Mouse (Mus musculus): ENCODE measurements around the gene Snupn.
"Not testable (repeated sequence)": the region's sequence is repeated elsewhere in the genome, so short reads cannot be mapped to it uniquely, and the experiment has no call there.

The Snupn gene

GRCm38 (mm10) chr9:56929496-56929895 is 21.2 kb upstream of the Snupn start:
- no peak for DNase-seq (ENCODE audit: low read depth in 1 of 2, low spot score in 2 of 2)

- DNase-seq (ENCODE audit: low read depth in 1 of 2, low spot score in 2 of 2), result no peak
Observed at GRCm38 (mm10) chr9:56930556-56930955, 20.1 kb upstream of the Snupn start.

GRCm38 (mm10) chr9:56936861-56937222 is 13.8 kb upstream of the Snupn start:
- no peak for DNase-seq (ENCODE audit: low read depth in 1 of 2, low spot score in 2 of 2)

- peak; percentile 79 to 81 for DNase-seq (ENCODE audit: low read depth in 1 of 2, low spot score in 2 of 2)
Observed at GRCm38 (mm10) chr9:56937223-56938160, 13.2 kb upstream of the Snupn start, which contains the start of gene Imp3. Gene Imp3 (plus strand): TSS chr9:56937475.

GRCm38 (mm10) chr9:56938374-56938773 is 12.3 kb upstream of the Snupn start:
- no peak for DNase-seq (ENCODE audit: low read depth in 1 of 2, low spot score in 2 of 2)

GRCm38 (mm10) chr9:56947481-56947880 is 3.2 kb upstream of the Snupn start:
- DNase-seq (ENCODE audit: low read depth in 1 of 2, low spot score in 2 of 2), result peak in 1 of 2 experiments; percentile 21

- not testable (repeated sequence) for DNase-seq (ENCODE audit: low read depth in 1 of 2, low spot score in 2 of 2)
Observed at GRCm38 (mm10) chr9:56948699-56949098, 2.0 kb upstream of the Snupn start.

- no peak for DNase-seq (ENCODE audit: low read depth in 1 of 2, low spot score in 2 of 2)
Observed at GRCm38 (mm10) chr9:56949767-56950166, 911 bp upstream of the Snupn start.

- DNase-seq (ENCODE audit: low read depth in 1 of 2, low spot score in 2 of 2), result no peak
Observed at GRCm38 (mm10) chr9:56953562-56953961, 2.9 kb downstream of the Snupn start.

- DNase-seq (ENCODE audit: low read depth in 1 of 2, low spot score in 2 of 2), result no peak
Observed at GRCm38 (mm10) chr9:56956966-56957675, 6.4 kb downstream of the Snupn start.

GRCm38 (mm10) chr9:56958689-56959088 is 8.0 kb downstream of the Snupn start:
- DNase-seq (ENCODE audit: low read depth in 1 of 2, low spot score in 2 of 2), result no peak

- no peak for DNase-seq (ENCODE audit: low read depth in 1 of 2, low spot score in 2 of 2)
Observed at GRCm38 (mm10) chr9:56961591-56961990, 10.9 kb downstream of the Snupn start.

GRCm38 (mm10) chr9:56970158-56970557 is 19.5 kb downstream of the Snupn start:
- no peak for DNase-seq (ENCODE audit: low read depth in 1 of 2, low spot score in 2 of 2)

- DNase-seq (ENCODE audit: low read depth in 1 of 2, low spot score in 2 of 2), result no peak
Observed at GRCm38 (mm10) chr9:56973960-56974524, 23.4 kb downstream of the Snupn start.

- no peak for DNase-seq (ENCODE audit: low read depth in 1 of 2, low spot score in 2 of 2)
Observed at GRCm38 (mm10) chr9:56975199-56975598, 24.5 kb downstream of the Snupn start.

- DNase-seq (ENCODE audit: low read depth in 1 of 2, low spot score in 2 of 2), result no peak
Observed at GRCm38 (mm10) chr9:56980186-56980585, 29.5 kb downstream of the Snupn start.

GRCm38 (mm10) chr9:56981502-56981901 is 30.8 kb downstream of the Snupn start:
- no peak for DNase-seq (ENCODE audit: low read depth in 1 of 2, low spot score in 2 of 2)

- DNase-seq (ENCODE audit: low read depth in 1 of 2, low spot score in 2 of 2), result peak; percentile 11 to 55
Observed at GRCm38 (mm10) chr9:56994286-56995197, 43.9 kb downstream of the Snupn start, which contains the start of gene Ptpn9. Gene Ptpn9 (plus strand): TSS chr9:56994923.

GRCm38 (mm10) chr9:56995198-56996027 is 44.7 kb downstream of the Snupn start:
- peak in 1 of 2 experiments; percentile 7 for DNase-seq (ENCODE audit: low read depth in 1 of 2, low spot score in 2 of 2)

- no peak for DNase-seq (ENCODE audit: low read depth in 1 of 2, low spot score in 2 of 2)
Observed at GRCm38 (mm10) chr9:56996028-56996346, 45.3 kb downstream of the Snupn start.

All from monocyte, adult 2 months (primary cell).